Mouse (Mus musculus) right cerebral cortex, adult 18-20 months (tissue): Measurements from ENCODE around the gene Csn1s2a.
"Not testable (repeated sequence)": the region's sequence is repeated elsewhere in the genome, so short reads cannot be mapped to it uniquely, and the experiment has no call there.

Experiments
- DNase-seq: peaks from one replicate; pipeline ENCODE4 v3.0.0; 2022; ENCODE audit warnings: mixed read lengths

Csn1s2a gene

GRCm38 (mm10) chr5:87774267-87774666 is at the start of gene Csn1s2a:
Csn1s2a (plus strand) TSS chr5:87774567.
- DNase-seq: no peak

DNA sequence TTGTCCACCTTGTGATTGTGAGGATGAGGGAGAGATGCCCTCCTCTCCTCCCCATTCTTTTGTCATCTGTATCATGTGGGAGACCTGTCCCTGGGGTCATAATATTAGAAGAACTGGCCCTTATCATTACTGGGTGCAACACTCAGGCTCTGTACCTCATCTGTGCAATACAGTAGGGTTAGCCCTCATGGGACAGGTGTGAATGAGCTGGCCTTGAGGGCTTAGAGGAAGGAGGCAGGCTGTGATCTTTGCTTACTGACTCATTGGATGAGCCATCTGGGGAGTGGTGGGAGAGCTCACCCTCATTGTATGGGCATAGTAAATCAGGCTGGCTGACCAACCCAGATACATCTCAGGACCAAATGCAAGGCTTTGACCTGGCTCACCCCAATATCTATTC is 39.5 kb upstream of the Csn1s2a start:
- DNase-seq: no peak

DNA sequence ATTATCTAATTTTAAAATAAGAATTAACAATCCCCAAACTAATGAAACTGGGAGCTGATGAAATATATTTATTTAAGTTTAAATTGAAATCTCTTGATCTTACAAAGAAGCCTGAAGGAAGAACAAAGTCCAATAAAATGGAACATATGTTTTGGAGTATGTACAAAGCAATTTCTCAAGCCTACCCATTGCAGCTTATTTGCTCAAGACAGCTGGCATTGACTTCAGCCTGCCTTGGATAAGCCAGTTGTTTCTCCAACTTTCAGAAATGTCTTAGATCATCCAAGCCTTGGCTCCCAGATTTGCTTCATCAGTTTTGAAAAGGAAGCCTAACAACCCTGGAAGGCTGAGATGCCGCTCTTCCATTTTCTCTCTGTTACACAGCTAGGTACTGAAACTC is 20.9 kb upstream of the Csn1s2a start:
- DNase-seq: no peak

GRCm38 (mm10) chr5:87764546-87764945 is 9.8 kb upstream of the Csn1s2a start:
- no peak for DNase-seq

DNA sequence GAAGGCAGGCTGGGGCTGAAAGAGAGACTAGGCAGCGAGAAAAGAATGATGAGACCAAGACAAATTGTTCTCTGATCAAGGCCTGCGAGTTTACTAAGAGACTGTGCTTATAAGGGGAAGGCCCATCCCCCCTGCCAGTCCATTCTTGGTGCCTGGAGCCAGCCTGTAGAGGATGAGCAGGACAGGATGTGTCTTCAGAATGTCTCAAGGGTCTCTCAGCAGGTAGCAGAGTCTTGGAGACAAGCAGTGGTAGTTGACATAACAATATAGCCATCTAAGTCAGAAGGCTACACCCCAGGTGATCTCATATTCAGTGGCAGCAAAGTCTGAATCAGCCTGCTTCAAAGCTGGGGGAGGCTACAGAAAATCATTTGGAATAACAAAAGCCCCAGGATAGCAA is 2.2 kb upstream of the Csn1s2a start:
- DNase-seq: not testable (repeated sequence)

- no peak for DNase-seq
Measured at GRCm38 (mm10) chr5:87782731-87783130, 8.4 kb downstream of the Csn1s2a start.

- no peak for DNase-seq
Measured at GRCm38 (mm10) chr5:87807782-87808181, 33.4 kb downstream of the Csn1s2a start, which contains the start of gene Csn1s2b. Csn1s2b (plus strand) TSS chr5:87808082.

DNA sequence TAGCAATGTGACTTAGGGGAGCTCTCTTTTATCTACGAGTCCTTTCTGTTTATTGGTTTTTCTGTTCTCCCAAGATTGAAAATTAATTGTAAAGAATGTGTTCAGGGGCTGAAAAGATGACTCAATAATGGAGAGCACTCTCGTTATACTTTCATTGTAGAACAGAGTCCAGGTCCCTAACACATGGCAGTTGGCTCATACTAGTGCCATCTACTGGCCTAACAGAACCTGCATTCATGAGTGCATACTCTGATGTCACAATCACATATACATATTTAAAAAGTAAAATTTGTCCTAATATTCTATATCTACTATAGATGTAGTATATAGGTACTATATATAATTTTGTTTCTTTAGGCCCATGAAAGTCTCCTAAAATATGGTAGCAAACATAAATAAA is 34.9 kb downstream of the Csn1s2a start:
- DNase-seq: no peak

DNA sequence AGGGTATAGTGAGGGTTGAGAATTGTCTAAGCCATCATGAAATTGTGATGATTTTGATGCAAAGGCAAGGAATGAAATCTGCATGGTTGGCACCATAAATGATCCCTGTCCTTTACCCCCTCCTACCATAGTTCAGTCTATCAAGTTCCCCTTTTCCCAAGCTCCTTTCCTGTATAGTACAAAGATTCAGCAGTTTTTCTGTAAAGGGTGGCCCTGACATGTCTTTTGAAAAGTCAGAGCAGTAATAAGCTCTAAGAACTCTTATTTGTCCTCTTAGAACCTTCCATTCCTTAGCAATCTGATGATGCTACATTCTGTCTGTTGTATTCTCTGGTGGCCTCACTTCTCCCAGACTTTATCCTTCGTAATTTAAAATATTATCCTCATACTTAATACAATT is 51.0 kb downstream of the Csn1s2a start, which contains the start of gene Prr27:
TSS of gene Prr27 (plus strand) at position 301 of the 400 bp plus-strand sequence.
- DNase-seq: no peak
